Mouse (Mus musculus) urinary bladder, adult 2 months (tissue): ENCODE data around the gene Lrp5. TPM values are rescaled to one million over a fixed set of nuclear protein-coding genes. Genes with fewer than 3 reads are reported as not detected.
A peak's percentile ranks its signal among the peaks of the same experiment; 100 is the strongest.

Experiments
- DNase-seq: peaks from one replicate; pipeline ENCODE4 v3.0.0; 2022; ENCODE audit warnings: low spot score
- polyA plus RNA-seq: library from polyadenylated mRNA; depleted of rRNA; stranded (reverse); fragments of >200 nt; gene quantifications from 2 replicates; pipeline ENCODE4 v1.2.3, GENCODE M21; 2012

The Lrp5 gene
- polyA plus RNA-seq, 1 experiment = 7.3 TPM

DNA sequence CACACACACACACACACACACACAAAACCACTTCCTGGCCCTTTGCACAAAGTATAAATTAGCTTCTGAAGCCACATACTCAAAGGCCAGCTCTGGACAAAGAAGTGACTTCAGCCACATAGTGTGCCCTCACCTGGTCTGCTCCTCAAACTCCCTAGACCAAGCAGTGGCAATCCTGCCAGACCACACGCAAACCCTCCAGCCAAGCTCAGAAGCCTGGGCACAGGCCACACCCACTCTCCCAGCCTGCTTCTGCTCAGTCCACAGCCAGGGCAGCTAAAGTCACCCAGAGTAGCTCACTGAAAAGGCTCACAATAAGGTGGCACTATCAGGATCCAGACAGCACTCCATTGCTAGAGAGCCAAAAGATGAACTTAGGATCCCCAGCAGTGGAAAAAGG lies 30.2 kb downstream of the Lrp5 start:
- no peak for DNase-seq

DNA sequence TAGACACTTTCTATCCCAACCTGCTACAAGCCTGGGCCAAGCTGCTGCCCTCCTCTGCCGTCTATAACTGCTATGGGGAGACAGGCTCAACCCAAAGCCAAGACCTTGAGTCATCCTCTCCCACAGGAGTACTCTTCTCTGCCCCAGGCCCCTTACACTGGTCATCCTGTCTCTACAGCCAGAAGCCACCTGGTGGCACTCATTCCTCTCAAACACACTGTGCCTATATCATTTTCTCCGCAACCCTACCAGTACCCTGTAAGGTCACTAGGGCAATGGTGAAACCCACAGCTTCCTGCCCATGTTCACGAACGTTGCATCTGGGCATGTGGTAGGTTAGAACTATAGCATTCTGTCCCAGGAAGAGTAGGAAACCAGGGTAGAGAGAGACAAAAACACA lies 31.4 kb downstream of the Lrp5 start:
- no peak for DNase-seq

DNA sequence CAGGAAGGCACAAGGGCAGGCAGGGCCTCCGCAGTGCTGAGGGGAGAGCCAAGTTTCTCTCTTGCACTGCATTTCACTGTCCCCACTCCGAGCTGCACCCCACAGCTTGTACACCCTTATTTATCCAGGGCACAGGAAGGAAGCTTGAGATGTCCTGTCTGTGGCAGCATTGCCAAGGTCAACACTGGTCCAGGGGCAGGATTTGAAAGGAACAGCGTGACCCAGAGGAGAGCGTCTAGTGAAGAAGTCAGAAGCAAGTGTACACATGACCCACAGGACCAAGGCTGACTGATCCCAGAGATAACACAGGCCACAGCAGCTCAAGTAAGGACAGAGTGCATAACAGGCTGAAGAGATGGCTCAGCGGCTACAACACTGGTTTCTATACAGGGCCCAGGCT lies 32.3 kb downstream of the Lrp5 start:
- DNase-seq = no peak

DNA sequence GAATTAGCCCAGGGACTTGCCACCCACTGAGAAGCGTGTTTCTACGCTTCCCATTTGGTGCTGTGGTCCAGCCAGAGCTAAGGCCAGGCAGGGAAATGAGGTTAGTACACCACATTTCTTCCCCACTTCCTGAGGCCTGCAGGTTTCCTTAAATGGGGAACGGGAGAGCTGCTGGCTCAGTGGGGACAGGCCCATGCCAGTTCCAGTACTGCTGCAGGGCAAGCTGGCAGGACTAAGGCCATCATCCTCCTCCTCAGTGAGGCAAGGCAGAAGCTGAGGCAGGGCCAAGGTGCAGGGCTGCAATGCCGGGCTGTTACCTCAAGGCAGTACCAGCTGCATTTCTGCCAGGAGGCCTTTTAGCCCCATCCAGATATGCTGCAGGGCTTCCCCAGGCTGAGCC lies 32.9 kb downstream of the Lrp5 start:
- no peak for DNase-seq

DNA sequence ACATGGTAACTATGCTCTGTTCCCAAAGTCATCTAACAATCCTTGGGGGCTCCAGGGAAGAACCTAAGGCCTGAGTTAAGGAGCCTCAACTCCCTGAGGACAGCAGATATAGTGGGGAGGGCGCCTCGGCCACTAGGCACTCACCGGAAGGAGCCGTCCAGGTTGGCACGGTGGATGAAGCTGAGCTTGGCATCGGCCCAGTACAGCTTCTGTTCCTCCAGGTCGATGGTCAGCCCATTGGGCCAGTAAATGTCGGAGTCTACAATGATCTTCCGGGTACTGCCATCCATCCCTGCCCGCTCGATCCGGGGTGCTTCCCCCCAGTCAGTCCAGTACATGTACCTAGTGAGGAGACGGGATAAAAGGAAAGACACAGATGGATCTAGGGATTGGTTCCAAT lies 34.4 kb downstream of the Lrp5 start:
- DNase-seq = no peak

DNA sequence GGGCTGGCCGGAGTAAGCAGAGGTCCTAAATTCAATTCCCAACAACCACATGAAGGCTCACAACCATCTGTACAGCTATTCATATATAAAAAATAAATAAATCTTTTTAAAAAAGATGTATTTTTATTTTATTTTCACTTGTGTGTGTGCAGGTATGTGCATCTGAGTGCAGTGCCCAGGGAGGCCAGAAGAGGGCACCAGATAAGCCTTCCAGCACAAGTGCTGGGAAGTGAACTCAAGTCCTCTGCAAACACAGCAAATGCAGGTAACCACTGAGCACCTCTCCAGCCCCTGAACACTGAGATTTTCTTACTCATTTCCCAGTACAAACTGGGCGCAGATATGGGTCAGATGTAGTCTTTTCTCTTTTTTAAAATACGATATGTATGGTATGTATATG lies 35.1 kb downstream of the Lrp5 start:
- no peak for DNase-seq

DNA sequence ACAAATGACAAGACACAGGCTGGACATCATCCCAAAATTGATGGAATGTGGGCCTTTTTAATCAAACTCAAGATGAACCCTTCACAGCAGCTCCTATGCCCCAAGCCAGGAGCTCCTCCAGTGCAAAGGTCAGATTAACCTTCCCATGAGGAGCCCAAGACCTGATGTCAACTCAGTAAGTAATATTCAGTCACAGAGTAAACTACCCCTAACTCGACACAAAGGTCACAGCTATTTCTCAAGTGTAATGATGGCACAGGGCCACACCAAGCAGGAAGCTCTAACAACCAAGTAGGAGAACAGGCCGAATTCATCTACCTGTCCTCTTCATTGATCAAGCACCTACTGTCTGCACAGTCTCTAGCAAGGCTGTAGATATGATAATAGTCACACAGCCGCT lies 35.9 kb downstream of the Lrp5 start:
- no peak for DNase-seq

DNA sequence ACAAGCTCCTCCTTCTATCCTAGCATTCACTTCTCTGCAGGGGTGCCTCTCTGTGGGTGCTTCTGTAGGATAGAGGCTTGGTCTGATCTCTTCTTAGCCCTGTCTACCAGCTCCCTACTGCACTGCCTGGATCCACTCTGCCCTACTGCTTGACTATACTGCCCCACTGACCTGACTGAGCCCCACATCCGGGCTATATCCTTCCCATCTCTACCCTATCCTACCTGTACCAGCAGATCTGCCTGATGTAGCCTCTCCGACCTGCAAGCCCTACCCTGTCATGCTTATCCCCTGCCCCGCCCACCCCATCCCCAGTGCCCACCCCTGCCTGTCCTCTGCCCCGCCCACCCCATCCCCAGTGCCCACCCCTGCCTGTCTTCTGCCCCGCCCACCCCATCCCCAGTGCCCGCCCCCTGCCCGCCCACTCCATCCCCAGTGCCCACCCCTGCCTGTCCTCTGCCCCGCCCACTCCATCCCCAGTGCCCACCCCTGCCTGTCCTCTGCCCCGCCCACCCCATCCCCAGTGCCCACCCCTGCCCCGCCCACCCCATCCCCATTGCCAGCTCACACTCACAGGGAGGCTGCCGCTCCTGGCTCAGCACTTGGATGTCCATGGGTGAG lies 37.4 kb downstream of the Lrp5 start:
- DNase-seq = no peak

DNA sequence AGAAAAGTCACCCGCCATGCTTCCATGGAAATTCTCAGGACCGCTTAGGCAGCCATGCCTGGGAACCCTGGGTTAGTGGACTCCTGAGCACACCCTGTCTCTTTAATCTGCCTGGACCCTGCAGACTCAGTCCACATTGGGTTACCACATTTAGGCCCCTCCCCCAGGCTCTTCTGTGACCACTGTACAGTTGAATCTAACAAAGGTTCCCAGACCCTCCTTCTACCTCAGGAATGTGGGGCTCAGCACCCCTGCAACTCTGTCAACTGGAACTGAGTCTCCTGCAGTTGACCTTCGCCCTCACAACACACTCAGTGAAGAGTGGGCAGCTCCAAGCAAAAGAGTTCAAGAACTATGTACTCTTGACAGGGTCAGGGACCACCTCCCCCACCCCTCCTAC lies 38.4 kb downstream of the Lrp5 start:
- no peak for DNase-seq

DNA sequence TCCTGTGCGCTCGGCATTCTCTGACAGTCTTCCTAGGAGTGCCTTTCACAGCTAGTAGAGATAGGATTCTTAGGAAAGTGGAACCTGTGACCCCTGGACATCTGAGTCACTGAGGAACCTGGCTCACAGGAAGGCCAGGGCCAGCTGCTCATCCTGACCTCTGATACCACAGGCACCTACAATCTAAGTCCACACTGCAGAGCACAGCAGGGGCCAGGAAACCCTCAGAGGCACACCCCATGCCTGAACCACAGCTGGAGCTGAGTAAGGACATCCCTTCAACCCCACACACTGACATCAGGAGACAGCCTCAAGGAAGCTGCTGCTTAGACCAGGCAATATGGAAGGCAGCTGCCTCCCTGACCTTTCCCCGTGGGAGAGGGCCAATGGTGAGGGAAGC lies 40.6 kb downstream of the Lrp5 start:
- no peak for DNase-seq

DNA sequence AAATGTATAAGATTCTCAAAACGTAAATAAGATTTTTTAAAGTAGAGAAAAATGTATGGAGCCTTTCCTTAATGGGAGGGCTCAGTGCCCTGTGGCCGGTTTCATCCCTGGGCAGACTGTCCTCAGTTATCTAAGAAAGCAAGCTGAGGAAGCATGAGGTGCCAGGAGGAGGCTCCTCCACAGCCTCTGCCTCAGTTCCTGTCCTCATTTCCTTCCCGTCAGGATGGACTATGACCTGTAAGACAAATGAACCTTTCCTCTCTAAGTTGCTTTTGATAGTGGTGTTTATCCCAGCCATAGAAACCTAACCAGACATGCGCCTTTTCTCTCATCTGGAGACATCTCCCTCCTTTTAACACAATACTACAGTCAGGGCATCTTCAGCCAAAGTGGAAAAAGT lies 41.0 kb downstream of the Lrp5 start:
- DNase-seq = no peak

DNA sequence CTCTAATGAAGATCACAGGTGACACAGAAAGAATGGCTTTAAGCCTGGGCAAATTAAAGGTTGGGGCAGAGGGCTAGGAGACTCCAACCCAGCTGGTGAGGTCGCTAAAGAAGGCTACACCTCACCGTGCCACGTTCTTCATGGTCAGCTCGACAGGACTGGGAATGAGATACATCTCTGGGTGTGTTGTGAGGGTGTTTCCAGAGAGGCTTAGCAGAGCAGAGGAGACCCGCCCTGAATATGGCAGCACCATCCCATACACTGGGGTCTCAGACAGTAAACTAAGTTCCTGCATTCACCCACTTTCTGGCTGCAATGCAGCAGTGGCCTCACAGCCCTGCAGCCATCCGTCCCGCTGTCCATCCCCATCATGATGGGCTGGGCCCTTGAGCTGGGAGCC lies 46.8 kb downstream of the Lrp5 start:
- no peak for DNase-seq

DNA sequence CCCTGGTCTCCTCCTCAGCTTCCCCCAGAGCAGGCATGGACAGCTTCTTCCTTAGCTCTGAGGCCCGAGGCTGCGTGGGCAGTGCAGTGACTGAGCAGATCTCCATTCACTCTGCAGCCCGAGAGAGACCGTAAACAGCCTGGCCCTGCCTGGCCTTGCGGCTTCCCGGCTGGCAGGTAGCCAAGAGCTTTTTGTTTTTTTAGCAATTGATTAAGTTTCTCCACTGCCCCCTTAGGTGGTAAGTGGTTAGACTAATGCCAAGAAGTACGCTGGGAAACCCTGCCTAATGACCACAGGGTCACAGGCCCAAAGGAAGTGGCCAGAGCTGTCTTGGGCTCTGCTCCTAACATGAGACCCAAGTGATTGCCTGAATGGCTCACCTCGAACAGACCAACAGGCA lies 47.7 kb downstream of the Lrp5 start:
- DNase-seq = no peak

DNA sequence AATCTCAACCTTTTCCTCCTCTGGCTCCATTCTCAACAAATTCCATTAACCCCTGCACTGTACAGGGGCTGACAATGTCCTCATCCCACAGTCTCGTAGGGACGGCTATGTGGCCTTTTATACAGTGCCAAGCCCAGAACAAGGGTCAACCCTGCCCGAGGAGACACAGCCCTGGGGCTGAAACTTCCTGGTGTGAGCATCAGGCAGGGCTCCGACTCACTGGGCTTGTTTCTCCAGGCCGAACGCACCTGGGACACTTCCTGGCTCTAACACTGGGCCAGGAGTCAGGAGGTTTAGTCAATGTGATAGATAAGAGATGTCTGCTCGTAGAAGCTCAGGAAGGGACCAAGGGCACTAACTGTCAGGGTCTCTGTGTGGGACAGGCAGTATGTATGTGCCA lies 54.3 kb downstream of the Lrp5 start:
- no peak for DNase-seq

DNA sequence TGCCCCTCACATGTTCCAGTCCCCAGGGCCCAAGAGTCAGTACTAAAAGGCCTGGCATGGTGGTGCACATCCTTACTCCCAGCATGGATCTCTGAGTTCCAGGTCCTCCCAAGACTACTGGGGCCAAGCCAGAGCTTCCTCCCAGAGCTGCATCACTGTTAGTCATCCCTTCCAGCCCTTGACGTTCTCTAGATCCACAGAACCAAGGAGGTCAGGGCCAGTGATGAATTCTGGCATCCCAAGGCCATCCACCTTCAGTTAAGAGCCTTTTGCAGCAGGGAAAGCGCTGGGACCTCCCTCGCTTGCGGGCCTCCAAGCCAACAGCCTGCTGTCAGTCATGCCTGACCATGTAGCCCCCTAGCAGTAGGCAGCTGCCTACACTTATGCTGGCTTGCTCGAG lies 54.9 kb downstream of the Lrp5 start:
- DNase-seq = no peak

DNA sequence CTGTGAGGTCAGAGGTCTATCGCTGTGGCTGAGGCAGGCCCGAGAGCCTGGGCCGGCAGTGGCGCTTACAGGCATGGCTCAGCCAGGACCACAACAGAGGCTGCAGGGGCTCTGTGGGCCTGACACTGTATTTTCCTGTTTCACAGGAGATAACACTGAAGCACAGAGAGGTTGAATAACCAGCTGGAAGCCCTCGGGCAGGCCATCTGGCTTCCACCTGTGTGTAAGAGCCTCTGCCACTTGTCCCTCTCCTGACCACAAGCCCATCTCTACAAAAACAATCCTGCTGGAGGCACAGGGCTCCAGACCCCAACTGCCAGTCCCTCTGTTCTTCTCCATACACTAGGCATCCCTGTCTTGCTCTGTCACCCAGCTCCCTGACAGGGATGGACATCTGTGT lies 55.9 kb downstream of the Lrp5 start:
- no peak for DNase-seq

DNA sequence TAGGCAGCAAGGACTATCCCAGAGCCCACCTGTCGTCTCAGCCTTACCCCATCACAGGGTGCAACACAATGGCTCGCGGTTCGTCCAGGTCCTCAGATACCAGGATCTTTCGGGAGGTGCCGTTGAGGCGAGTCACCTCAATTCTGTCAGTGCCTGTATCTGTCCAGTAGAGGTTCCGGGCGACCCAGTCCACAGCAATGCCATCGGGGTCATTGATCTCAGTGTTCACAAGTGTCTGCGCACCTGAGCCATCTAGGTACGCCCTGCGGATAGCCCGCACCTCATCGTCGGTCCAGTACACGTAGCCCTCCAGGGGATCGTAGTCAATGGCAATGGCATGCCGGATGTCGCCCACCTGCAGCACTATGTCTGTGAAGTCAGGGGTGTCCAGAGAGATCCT lies 56.3 kb downstream of the Lrp5 start:
- no peak for DNase-seq

DNA sequence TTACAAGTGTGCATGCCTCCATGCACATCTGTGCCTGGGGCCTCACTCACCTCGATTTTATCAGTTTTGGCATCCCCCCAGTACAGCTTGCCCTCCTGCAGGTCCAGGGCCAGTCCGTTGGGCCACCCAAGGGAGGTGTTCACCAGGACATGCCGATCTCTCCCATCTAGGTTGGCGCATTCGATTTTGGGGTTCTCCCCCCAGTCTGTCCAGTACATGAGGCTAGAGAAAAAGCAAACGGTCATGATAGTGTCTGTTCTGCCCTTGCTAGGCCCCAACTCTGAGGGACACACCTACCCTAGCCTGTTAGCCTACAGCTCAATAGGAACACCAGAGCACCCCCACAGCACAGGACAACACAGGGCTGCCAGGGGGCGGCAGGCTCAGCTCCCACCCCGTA lies 58.1 kb downstream of the Lrp5 start:
- DNase-seq = no peak

DNA sequence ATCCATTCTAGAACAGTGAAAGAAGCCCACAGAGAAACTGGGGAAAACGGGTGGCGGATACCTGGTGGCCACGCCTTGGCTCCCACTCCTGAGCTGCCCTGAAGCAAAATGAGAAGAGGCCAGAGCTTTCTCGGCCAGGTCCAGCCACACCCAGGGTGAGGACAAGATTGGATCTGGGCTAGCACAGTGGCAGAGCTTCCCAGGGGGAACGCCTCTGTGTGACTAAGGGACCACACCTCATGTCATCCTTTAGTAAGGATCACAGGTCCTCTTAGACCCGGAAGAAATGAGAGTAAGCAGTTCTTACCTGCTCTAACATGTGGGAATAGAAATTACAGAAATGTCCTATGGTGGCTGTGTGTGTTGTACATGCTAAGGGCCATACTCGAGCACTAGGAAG lies 61.3 kb downstream of the Lrp5 start:
- DNase-seq = no peak

DNA sequence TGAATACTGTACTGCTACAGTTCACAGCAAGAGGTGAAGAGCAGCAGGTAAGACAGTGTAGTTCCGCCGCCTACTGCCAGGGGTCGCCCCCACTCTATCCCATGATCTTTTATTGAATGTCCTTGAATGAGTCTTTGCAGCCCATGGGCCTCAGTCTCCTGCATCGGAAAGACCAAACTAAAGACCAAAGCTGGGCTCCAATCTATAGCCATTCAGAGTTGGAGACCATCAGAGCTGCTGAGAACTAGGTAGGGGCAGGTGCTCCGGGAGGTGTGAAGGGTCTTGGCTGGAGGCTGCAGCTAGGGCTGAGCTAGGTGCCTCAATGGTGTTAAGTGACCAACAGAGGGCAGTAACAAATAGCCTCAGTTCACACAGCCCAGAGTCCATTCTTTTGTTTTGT lies 62.5 kb downstream of the Lrp5 start:
- DNase-seq = no peak

DNA sequence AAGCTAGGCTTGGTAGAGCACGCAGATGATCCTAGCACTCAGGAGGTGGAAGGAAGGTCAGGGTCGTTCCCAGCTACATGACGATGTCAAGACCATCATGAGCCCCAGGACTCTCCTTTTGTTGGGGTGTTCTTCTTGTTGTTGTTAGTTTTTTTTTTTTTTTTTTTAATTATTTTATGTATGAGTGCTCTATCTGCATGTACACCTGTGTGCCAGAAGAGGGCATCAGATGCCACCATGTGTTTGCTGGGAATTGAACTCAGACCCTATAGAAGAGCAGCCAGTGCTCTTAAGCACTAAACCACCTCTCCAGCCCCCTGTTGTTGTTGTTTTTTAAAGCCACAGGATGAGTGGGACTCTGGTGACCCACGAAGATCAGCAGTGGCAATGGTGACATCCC lies 63.1 kb downstream of the Lrp5 start:
- DNase-seq = no peak

DNA sequence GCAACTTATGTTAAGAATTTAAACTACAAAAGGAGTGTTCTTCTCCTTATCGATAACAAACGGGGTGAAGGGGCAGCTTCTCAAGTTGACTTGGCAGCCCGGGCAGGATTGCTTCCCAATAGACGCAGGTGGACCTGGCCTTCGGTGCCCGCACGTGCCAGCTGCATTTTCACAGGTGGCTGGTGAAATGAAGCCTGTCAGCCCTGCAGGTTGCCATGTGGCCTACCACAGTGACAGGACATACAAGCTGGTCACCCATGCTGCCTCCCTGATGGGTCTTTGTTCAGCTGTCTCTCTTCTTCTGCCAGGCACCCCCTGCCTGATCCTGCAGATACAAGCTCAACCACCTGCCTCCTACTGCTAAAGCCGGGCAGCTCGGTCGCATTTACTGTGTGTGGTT lies 65.5 kb downstream of the Lrp5 start:
- DNase-seq = no peak

DNA sequence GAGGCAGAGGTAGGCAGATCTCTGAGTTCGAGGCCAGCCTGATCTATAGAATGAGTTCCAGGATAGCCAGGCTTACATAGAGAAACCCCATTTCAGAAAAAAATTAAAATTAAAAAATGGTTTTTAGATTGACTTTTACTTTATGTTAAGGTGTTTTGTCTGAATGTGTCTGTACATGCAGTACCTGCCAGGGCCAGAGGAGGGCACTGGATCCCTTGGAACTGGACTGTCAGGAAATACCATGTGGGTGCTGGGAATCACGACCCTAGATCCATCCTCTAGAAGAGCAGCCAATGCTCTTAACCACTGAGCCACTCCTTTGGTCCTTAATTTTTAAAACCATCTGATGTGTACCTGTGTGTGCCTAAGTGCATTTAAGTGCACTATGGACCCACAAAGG lies 67.0 kb downstream of the Lrp5 start:
- no peak for DNase-seq

DNA sequence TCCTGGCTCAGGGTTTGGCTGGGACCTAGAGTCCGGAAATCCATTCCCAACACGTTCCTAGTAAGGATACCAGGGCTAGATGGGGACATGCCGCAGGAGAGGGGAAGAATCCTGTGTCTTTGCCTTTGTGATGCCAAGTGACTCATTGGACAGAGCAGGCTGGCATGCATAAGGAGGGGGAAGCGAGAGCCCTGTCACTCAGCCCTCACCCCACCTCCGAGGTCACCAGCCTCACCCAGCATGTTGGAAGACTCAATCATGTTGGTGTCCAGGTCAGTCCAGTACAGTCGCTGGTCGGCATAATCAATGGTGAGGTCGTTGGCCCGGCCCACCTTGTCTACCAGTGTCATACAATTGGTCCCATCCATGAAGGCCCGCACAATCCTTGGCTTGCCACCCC lies 72.4 kb downstream of the Lrp5 start:
- peak; percentile 18 for DNase-seq
